Mouse (Mus musculus) midbrain, postnatal 0 days (tissue): Measurements from ENCODE around the gene Actl6b. TPM values are rescaled to one million over a fixed set of nuclear protein-coding genes. Genes with fewer than 3 reads are reported as not detected.

Source experiments
- ATAC-seq: fragments of 200-750 bp; cut with Nextera tagmentation; 2 replicates; pipeline ENCODE4 v1.8.0; 2017; ENCODE audit warnings: moderate number of reproducible peaks, mild to moderate bottlenecking, moderate TSS enrichment, moderate library complexity; ENCODE audit not compliant: low FRiP score
- DNase-seq: peaks from one replicate; pipeline ENCODE4 v3.0.0-alpha.2; 2015; ENCODE audit warnings: low spot score
- H3K27ac ChIP-seq: fragments of 300-500 bp; sonication (generic); 2 replicates; pipeline ENCODE4 v1.5.1; 2014; ENCODE audit warnings: low read depth, mild to moderate bottlenecking, low read length, mixed read lengths
- H3K27me3 ChIP-seq: fragments of 300-500 bp; sonication (generic); 2 replicates; pipeline ENCODE4 v1.6.1; 2014; ENCODE audit warnings: low read length, control low read depth, mixed read lengths; ENCODE audit not compliant: insufficient read depth
- H3K36me3 ChIP-seq: fragments of 300-500 bp; sonication (generic); 2 replicates; pipeline ENCODE4 v1.6.1; 2014; ENCODE audit warnings: low read length, control low read depth, mixed read lengths; ENCODE audit not compliant: insufficient read depth
- H3K4me1 ChIP-seq: fragments of 300-500 bp; sonication (generic); 2 replicates; pipeline ENCODE4 v1.6.1; 2014; ENCODE audit warnings: mild to moderate bottlenecking, control low read depth, antibody characterized with exemption, low read length, mixed read lengths; ENCODE audit not compliant: insufficient read depth
- H3K4me2 ChIP-seq: fragments of 300-500 bp; sonication (generic); 2 replicates; pipeline ENCODE4 v1.6.1; 2014; ENCODE audit warnings: low read depth, mild to moderate bottlenecking, low read length, mixed read lengths; ENCODE audit not compliant: poor library complexity, severe bottlenecking
- H3K4me3 ChIP-seq: fragments of 300-500 bp; sonication (generic); 2 replicates; pipeline ENCODE4 v1.5.1; 2014; ENCODE audit warnings: low read depth, mild to moderate bottlenecking, low read length, moderate library complexity
- H3K9ac ChIP-seq: fragments of 300-500 bp; sonication (generic); replicated peaks from 2 replicates; pipeline ENCODE4 v1.6.1; 2014; ENCODE audit warnings: mild to moderate bottlenecking, low read length, moderate library complexity, mixed read lengths; ENCODE audit not compliant: poor library complexity, severe bottlenecking
- H3K9me3 ChIP-seq: fragments of 300-500 bp; sonication (generic); 2 replicates; pipeline ENCODE4 v1.6.1; 2016; ENCODE audit warnings: low read length, control low read depth
- CTCF ChIP-seq: IDR thresholded peaks from 2 replicates; pipeline ENCODE4 v1.5.1; 2016; ENCODE audit warnings: antibody characterized with exemption, mild to moderate bottlenecking
- WGBS: fragments of 180-500 bp; shearing (Covaris S2); extraction: QIAGEN DNeasy Blood & Tissue Kit; methylation state at CpG from one replicate; pipeline ENCODE4 v1.1.7; 2014; 5-methylcytosine and 5-hydroxymethylcytosine counted together
- polyA plus RNA-seq: library from polyadenylated mRNA; unstranded; fragments of >200 nt; fragmentation: Nextera tagmentation; extraction: Ambion mirVana; gene quantifications from 2 replicates; pipeline ENCODE4 v1.2.1, GENCODE M21; 2015
- total RNA-seq: library from RNA; depleted of rRNA; stranded (reverse); fragments of >200 nt; gene quantifications from 2 replicates; pipeline ENCODE4 v1.2.3, GENCODE M21; 2014

Gene Actl6b
- total and polyA plus RNA-seq, 2 experiments from 2014 or later = 248 to 264 TPM

GRCm38 (mm10) chr5:137534762-137535161 is 18.6 kb upstream of the Actl6b start:
- Histone ChIP-seq H3K27ac (no peak overlapping the region), H3K9me3 (no peaks in the 10 kb centered on the region), H3K9ac (no peak overlapping the region), H3K36me3 (0 out of 2 replicates have a peak, but pooled peaks cover under 1% of the 10 kb centered on the region), H3K4me1 (no peaks in the 10 kb centered on the region), H3K27me3 (no peaks in the 10 kb centered on the region), H3K4me2 (no peak overlapping the region), H3K4me3 (no peak overlapping the region)
- DNase-seq (no peak), ATAC-seq (no peak)
- no peak for TF ChIP-seq CTCF
- 95% methylated on average over 3 of the region's 3 CpGs for WGBS

GRCm38 (mm10) chr5:137535318-137535717 is 18.0 kb upstream of the Actl6b start:
- 79% methylated on average over 9 of the region's 9 CpGs for WGBS
- TF ChIP-seq CTCF = no peak
- no peak overlapping the region for H3K27ac ChIP-seq
- DNase-seq (no peak), ATAC-seq (no peak)
- no peaks in the 10 kb centered on the region for H3K9me3 ChIP-seq
- no peaks in the 10 kb centered on the region for H3K4me1 ChIP-seq
- no peaks in the 10 kb centered on the region for H3K27me3 ChIP-seq
- no peak overlapping the region for H3K9ac ChIP-seq
- no peak overlapping the region for H3K4me2 ChIP-seq
- H3K4me3 ChIP-seq = no peak overlapping the region
- no peaks in the 10 kb centered on the region for H3K36me3 ChIP-seq

- no peaks in the 10 kb centered on the region for H3K36me3 ChIP-seq
- WGBS = 56% methylated on average over 4 of the region's 4 CpGs
- no peaks in the 10 kb centered on the region for H3K4me1 ChIP-seq
- no peak overlapping the region for H3K4me3 ChIP-seq
- TF ChIP-seq CTCF = no peak
- no peaks in the 10 kb centered on the region for H3K27me3 ChIP-seq
- H3K9ac ChIP-seq = no peak overlapping the region
- no peaks in the 10 kb centered on the region for H3K9me3 ChIP-seq
- ATAC-seq (no peak), DNase-seq (no peak)
- no peak overlapping the region for H3K4me2 ChIP-seq
- no peak overlapping the region for H3K27ac ChIP-seq
Measured at GRCm38 (mm10) chr5:137537461-137537860, 15.9 kb upstream of the Actl6b start.

- H3K4me3 ChIP-seq = no peak overlapping the region
- H3K36me3 ChIP-seq = no peaks in the 10 kb centered on the region
- no peak overlapping the region for H3K4me2 ChIP-seq
- no peaks in the 10 kb centered on the region for H3K9me3 ChIP-seq
- no peak overlapping the region for H3K27ac ChIP-seq
- TF ChIP-seq CTCF = no peak
- no peaks in the 10 kb centered on the region for H3K27me3 ChIP-seq
- ATAC-seq (0 out of 2 replicates have a peak, but pooled peaks have one; percentile 52), DNase-seq (peak; percentile 84)
- no peaks in the 10 kb centered on the region for H3K4me1 ChIP-seq
- 46% methylated on average over 7 of the region's 7 CpGs for WGBS
- no peak overlapping the region for H3K9ac ChIP-seq
Measured at GRCm38 (mm10) chr5:137539291-137539801, 14.0 kb upstream of the Actl6b start.

- no peaks in the 10 kb centered on the region for H3K9me3 ChIP-seq
- no peak for TF ChIP-seq CTCF
- 81% methylated on average over 6 of the region's 6 CpGs for WGBS
- no peak overlapping the region for H3K4me3 ChIP-seq
- no peak overlapping the region for H3K27ac ChIP-seq
- no peak overlapping the region for H3K9ac ChIP-seq
- H3K4me1 ChIP-seq = no peaks in the 10 kb centered on the region
- no peaks in the 10 kb centered on the region for H3K36me3 ChIP-seq
- DNase-seq (no peak), ATAC-seq (no peak)
- no peaks in the 10 kb centered on the region for H3K27me3 ChIP-seq
- no peak overlapping the region for H3K4me2 ChIP-seq
Measured at GRCm38 (mm10) chr5:137540991-137541390, 12.3 kb upstream of the Actl6b start.

- Histone ChIP-seq H3K27me3 (no peaks in the 10 kb centered on the region), H3K9me3 (no peaks in the 10 kb centered on the region), H3K4me3 (no peak overlapping the region), H3K36me3 (no peaks in the 10 kb centered on the region), H3K27ac (no peak overlapping the region), H3K9ac (no peak overlapping the region), H3K4me1 (no peaks in the 10 kb centered on the region), H3K4me2 (no peak overlapping the region)
- peak; percentile 77 for DNase-seq
- TF ChIP-seq CTCF = no peak
- no peak for ATAC-seq
- 59% methylated on average over 5 of the region's 5 CpGs for WGBS
Measured at GRCm38 (mm10) chr5:137541768-137542540, 11.4 kb upstream of the Actl6b start.
